Mouse (Mus musculus): ENCODE results near the gene Cyfip1. TPM values are rescaled to one million over a fixed set of nuclear protein-coding genes. Genes with fewer than 3 reads are reported as not detected.
A peak's percentile ranks its signal among the peaks of the same experiment; 100 is the strongest.

Cyfip1 gene
- polyA plus RNA-seq (2015; fragmentation: Nextera tagmentation; extraction: Ambion mirVana) = 81.4 and 90.7 TPM in 2 replicates

- peak within 1 kb of the TSS; percentile 97 for H3K27ac ChIP-seq (ENCODE audit: low read length)
- peak within 1 kb of the TSS; percentile 72 for H3K4me3 ChIP-seq (ENCODE audit: low read depth, low read length)
- H3K4me1 ChIP-seq (ENCODE audit: insufficient read depth, low read depth, low read length) = peaks cover 5% of the 10 kb centered on the region; the same call in 1 of the 2 replicates
- DNase-seq (ENCODE audit: low spot score) = no peak
- TF ChIP-seq EP300 (IDR thresholded peaks at IDR 0.05) = no peak
- TF ChIP-seq CTCF (IDR thresholded peaks at IDR 0.05) = no peak
- 51% methylated on average over 7 of the region's 7 CpGs for WGBS
- peak within 1 kb of the TSS; percentile 98 for H3K9ac ChIP-seq (replicated peaks; ENCODE audit: low read depth)
- peak; percentile 1; the same call in 1 of the 2 replicates for ATAC-seq
- peak within 1 kb of the TSS; percentile 87 for H3K4me2 ChIP-seq (replicated peaks; ENCODE audit: low read depth, low read length)
- no peaks in the 10 kb centered on the region for H3K9me3 ChIP-seq (ENCODE audit: low read length)
- H3K36me3 ChIP-seq (ENCODE audit: insufficient read depth, low read length) = no peaks in the 10 kb centered on the region
- no peaks in the 10 kb centered on the region for H3K27me3 ChIP-seq (replicated peaks; ENCODE audit: insufficient read depth, low read length)
These were observed at the start of gene Cyfip1 for GRCm38 (mm10) chr7:55841445-55841844. Gene Cyfip1 (plus strand): TSS chr7:55841745.

DNA sequence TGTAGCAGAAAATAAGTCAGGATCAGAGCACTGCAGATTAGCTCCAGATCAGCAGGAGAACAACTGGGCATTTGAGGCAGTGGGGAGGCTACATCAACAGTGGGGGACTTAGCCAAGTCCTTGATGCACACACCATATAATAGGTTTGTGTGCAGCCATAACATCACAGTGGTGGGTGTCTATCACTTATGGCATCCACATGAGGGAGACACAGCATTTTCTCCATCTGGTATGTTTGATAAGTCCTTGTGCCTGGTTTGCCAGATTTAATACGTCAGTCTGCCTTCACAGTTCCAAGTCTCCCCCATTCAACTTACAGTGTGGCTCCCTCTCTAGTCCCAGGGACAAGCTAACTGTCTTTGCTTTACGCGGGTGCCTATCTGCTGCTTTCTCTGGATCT, 49.3 kb upstream of the Cyfip1 start:
- no peak for ATAC-seq

GRCm38 (mm10) chr7:55793236-55793951, 48.2 kb upstream of the Cyfip1 start:
- WGBS = 38% methylated on average over 13 of the region's 13 CpGs
- H3K4me1 ChIP-seq (ENCODE audit: insufficient read depth, low read depth, low read length) = peaks cover 4% of the 10 kb centered on the region; the same call in 1 of the 2 replicates
- TF ChIP-seq CTCF (IDR thresholded peaks at IDR 0.05) = no peak
- TF ChIP-seq EP300 (IDR thresholded peaks at IDR 0.05) = no peak
- H3K9ac ChIP-seq (replicated peaks; ENCODE audit: low read depth) = peak overlapping the region; percentile 94
- peak; percentile 3; the same call in 1 of the 2 replicates for ATAC-seq
- peaks cover 17% of the 10 kb centered on the region for H3K36me3 ChIP-seq (ENCODE audit: insufficient read depth, low read length)
- no peak for DNase-seq (ENCODE audit: low spot score)
- H3K4me3 ChIP-seq (ENCODE audit: low read depth, low read length) = peak overlapping the region; percentile 75
- H3K4me2 ChIP-seq (replicated peaks; ENCODE audit: low read depth, low read length) = peak overlapping the region; percentile 85
- H3K27me3 ChIP-seq (replicated peaks; ENCODE audit: insufficient read depth, low read length) = no peaks in the 10 kb centered on the region
- H3K27ac ChIP-seq (ENCODE audit: low read length) = 0 out of 2 replicates have a peak overlapping the region, but pooled peaks have one; percentile 15
- no peaks in the 10 kb centered on the region for H3K9me3 ChIP-seq (ENCODE audit: low read length)

More for the DNA sequence above, 49.3 kb upstream of the Cyfip1 start:
- Histone ChIP-seq H3K36me3 (ENCODE audit: insufficient read depth, low read length) (peaks cover 9% of the 10 kb centered on the region; the same call in 1 of the 2 replicates), H3K4me3 (ENCODE audit: low read depth, low read length) (no peak overlapping the region), H3K27ac (ENCODE audit: low read length) (no peak overlapping the region), H3K27me3 (replicated peaks; ENCODE audit: insufficient read depth, low read length) (no peaks in the 10 kb centered on the region), H3K4me2 (replicated peaks; ENCODE audit: low read depth, low read length) (no peak overlapping the region), H3K4me1 (ENCODE audit: insufficient read depth, low read depth, low read length) (peaks cover 4% of the 10 kb centered on the region; the same call in 1 of the 2 replicates), H3K9me3 (ENCODE audit: low read length) (no peaks in the 10 kb centered on the region), H3K9ac (replicated peaks; ENCODE audit: low read depth) (no peak overlapping the region)
- DNase-seq (ENCODE audit: low spot score) = no peak
- WGBS = 91% methylated on average over 3 of the region's 3 CpGs
- TF ChIP-seq CTCF (IDR thresholded peaks at IDR 0.05) = no peak
- TF ChIP-seq EP300 (IDR thresholded peaks at IDR 0.05) = no peak

DNA sequence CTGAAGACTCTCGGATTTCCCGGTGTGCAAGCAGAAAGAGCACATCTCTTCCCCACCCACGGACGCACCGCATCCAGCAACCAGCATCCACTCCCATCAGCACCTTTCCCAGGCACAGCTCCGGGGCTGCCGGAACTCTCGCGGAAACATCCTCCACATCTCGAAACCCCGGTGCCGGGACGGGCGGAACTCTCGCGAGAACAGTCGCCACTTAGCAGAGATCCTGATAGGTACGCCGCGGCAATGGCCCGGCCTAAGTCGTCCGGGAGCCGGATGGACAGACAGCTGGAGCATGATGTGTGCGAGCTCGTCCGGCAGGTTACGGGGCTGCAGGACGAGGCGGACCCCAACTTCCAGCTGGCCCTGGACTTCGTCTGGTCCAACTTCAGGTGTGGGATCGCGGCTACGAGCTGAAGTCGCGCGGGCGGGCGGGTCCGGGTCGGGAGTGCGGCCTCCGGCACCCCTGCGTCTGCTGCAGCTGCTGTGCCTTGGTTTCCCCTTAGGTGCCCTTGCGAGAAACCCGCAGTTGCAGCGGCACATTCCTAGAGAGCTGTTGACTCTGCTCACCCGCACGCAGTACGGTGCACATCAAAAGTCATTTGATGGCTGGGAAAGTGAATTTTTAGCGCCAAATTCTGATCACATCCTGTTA, 47.5 kb upstream of the Cyfip1 start, which contains the start of gene Tubgcp5:
Gene Tubgcp5 (plus strand): TSS at position 203 of the 652 bp plus-strand sequence.
- ATAC-seq = peak; percentile 100
- Histone ChIP-seq H3K9me3 (ENCODE audit: low read length) (no peaks in the 10 kb centered on the region), H3K9ac (replicated peaks; ENCODE audit: low read depth) (peak within 1 kb of the TSS; percentile 94), H3K4me3 (ENCODE audit: low read depth, low read length) (peak within 1 kb of the TSS; percentile 75), H3K36me3 (ENCODE audit: insufficient read depth, low read length) (peaks cover 19% of the 10 kb centered on the region), H3K4me2 (replicated peaks; ENCODE audit: low read depth, low read length) (peak within 1 kb of the TSS; percentile 85), H3K27ac (ENCODE audit: low read length) (0 out of 2 replicates have a peak within 1 kb of the TSS, but pooled peaks have one; percentile 15), H3K4me1 (ENCODE audit: insufficient read depth, low read depth, low read length) (peaks cover 4% of the 10 kb centered on the region; the same call in 1 of the 2 replicates), H3K27me3 (replicated peaks; ENCODE audit: insufficient read depth, low read length) (no peaks in the 10 kb centered on the region)
- peak; percentile 98 for DNase-seq (ENCODE audit: low spot score)
- under 1% methylated on average over 51 of the region's 51 CpGs for WGBS
- TF ChIP-seq EP300 (IDR thresholded peaks at IDR 0.05) (peak; percentile 59), CTCF (IDR thresholded peaks at IDR 0.05) (no peak)

- Histone ChIP-seq H3K4me3 (ENCODE audit: low read depth, low read length) (no peak overlapping the region), H3K4me2 (replicated peaks; ENCODE audit: low read depth, low read length) (no peak overlapping the region), H3K9me3 (ENCODE audit: low read length) (no peaks in the 10 kb centered on the region), H3K4me1 (ENCODE audit: insufficient read depth, low read depth, low read length) (no peaks in the 10 kb centered on the region), H3K9ac (replicated peaks; ENCODE audit: low read depth) (no peak overlapping the region), H3K36me3 (ENCODE audit: insufficient read depth, low read length) (peaks cover 32% of the 10 kb centered on the region), H3K27me3 (replicated peaks; ENCODE audit: insufficient read depth, low read length) (no peaks in the 10 kb centered on the region), H3K27ac (ENCODE audit: low read length) (no peak overlapping the region)
- DNase-seq (ENCODE audit: low spot score) = no peak
- TF ChIP-seq CTCF (IDR thresholded peaks at IDR 0.05) (no peak), EP300 (IDR thresholded peaks at IDR 0.05) (no peak)
- 85% methylated on average over 3 of the region's 3 CpGs for WGBS
- ATAC-seq = no peak
These were observed 41.6 kb upstream of the Cyfip1 start for GRCm38 (mm10) chr7:55799981-55800380.

DNA sequence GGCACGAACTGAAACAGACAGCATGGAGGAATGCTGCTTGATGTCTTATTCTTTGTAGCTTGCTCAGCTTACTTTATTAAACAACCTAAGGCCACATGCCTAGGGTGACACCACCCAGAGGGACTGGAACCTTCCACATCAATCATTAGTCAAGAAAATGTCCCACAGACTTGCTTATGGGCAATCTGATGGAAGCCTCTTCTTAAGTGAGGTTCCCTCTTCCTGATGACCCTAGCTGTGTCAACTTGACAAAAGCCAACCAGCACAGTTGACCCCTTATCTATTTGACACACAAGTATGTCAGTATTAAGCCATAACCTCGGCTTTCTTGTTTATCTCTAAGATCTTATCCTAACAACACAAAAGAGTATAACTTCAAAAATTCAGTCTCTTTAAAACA, 31.6 kb upstream of the Cyfip1 start:
- H3K4me3 ChIP-seq (ENCODE audit: low read depth, low read length) = no peak overlapping the region
- no peak overlapping the region for H3K4me2 ChIP-seq (replicated peaks; ENCODE audit: low read depth, low read length)
- 74% methylated on average over 2 of the region's 2 CpGs for WGBS
- H3K9ac ChIP-seq (replicated peaks; ENCODE audit: low read depth) = no peak overlapping the region
- H3K27ac ChIP-seq (ENCODE audit: low read length) = no peak overlapping the region
- H3K36me3 ChIP-seq (ENCODE audit: insufficient read depth, low read length) = peaks cover 53% of the 10 kb centered on the region
- DNase-seq (ENCODE audit: low spot score) (no peak), ATAC-seq (no peak)
- no peaks in the 10 kb centered on the region for H3K27me3 ChIP-seq (replicated peaks; ENCODE audit: insufficient read depth, low read length)
- TF ChIP-seq CTCF (IDR thresholded peaks at IDR 0.05) (no peak), EP300 (IDR thresholded peaks at IDR 0.05) (no peak)
- H3K4me1 ChIP-seq (ENCODE audit: insufficient read depth, low read depth, low read length) = no peaks in the 10 kb centered on the region
- no peaks in the 10 kb centered on the region for H3K9me3 ChIP-seq (ENCODE audit: low read length)
